Mouse (Mus musculus) heart, embryonic 16.5 days (tissue): ENCODE data around the gene Sulf2. TPM values are rescaled to one million over a fixed set of nuclear protein-coding genes. Genes with fewer than 3 reads are reported as not detected.
"Not testable (repeated sequence)": the region's sequence is repeated elsewhere in the genome, so short reads cannot be mapped to it uniquely, and the experiment has no call there.

ENCODE experiments used
- ATAC-seq: fragments of 200-750 bp; cut with Nextera tagmentation; replicated peaks from 2 replicates; pipeline ENCODE4 v1.8.0; 2017; ENCODE audit warnings: moderate number of reproducible peaks; ENCODE audit not compliant: insufficient read depth, low FRiP score; ENCODE audit errors: extremely low read depth
- H3K27ac ChIP-seq: fragments of 300-500 bp; sonication (generic); 2 replicates; pipeline ENCODE4 v1.5.1; 2014; ENCODE audit warnings: mild to moderate bottlenecking, low read length, control low read depth, moderate library complexity
- H3K27me3 ChIP-seq: fragments of 300-500 bp; sonication (generic); 2 replicates; pipeline ENCODE4 v1.6.1; 2014; ENCODE audit warnings: low read length, mixed read lengths; ENCODE audit not compliant: control insufficient read depth, insufficient read depth
- H3K36me3 ChIP-seq: fragments of 300-500 bp; sonication (generic); 2 replicates; pipeline ENCODE4 v1.6.1; 2014; ENCODE audit not compliant: control insufficient read depth, insufficient read depth
- H3K4me1 ChIP-seq: fragments of 300-500 bp; sonication (generic); 2 replicates; pipeline ENCODE4 v1.6.1; 2014; ENCODE audit warnings: low read length, mixed read lengths; ENCODE audit not compliant: control insufficient read depth, insufficient read depth
- H3K4me2 ChIP-seq: fragments of 300-500 bp; sonication (generic); 2 replicates; pipeline ENCODE4 v1.6.1; 2014; ENCODE audit warnings: low read depth, mild to moderate bottlenecking, control low read depth, low read length
- H3K4me3 ChIP-seq: fragments of 300-500 bp; sonication (generic); 2 replicates; pipeline ENCODE4 v1.5.1; 2014; ENCODE audit warnings: mild to moderate bottlenecking, control low read depth, low read length
- H3K9ac ChIP-seq: fragments of 300-500 bp; sonication (generic); 2 replicates; pipeline ENCODE4 v1.6.1; 2014; ENCODE audit warnings: low read length, control low read depth
- H3K9me3 ChIP-seq: fragments of 300-500 bp; sonication (generic); replicated peaks from 2 replicates; pipeline ENCODE4 v1.6.1; 2016; ENCODE audit warnings: low read length; ENCODE audit not compliant: control insufficient read depth
- WGBS: fragments of 180-500 bp; shearing (Covaris S2); extraction: QIAGEN DNeasy Blood & Tissue Kit; methylation state at CpG from one replicate; pipeline ENCODE4 v1.1.7; 2014; 5-methylcytosine and 5-hydroxymethylcytosine counted together
- polyA plus RNA-seq: library from polyadenylated mRNA; unstranded; fragments of >200 nt; fragmentation: Nextera tagmentation; extraction: Ambion mirVana; gene quantifications from 2 replicates; pipeline ENCODE4 v1.2.1, GENCODE M21; 2015

Sulf2 gene
- polyA plus RNA-seq, 1 experiment from 2014 or later, result 61.8 TPM

DNA sequence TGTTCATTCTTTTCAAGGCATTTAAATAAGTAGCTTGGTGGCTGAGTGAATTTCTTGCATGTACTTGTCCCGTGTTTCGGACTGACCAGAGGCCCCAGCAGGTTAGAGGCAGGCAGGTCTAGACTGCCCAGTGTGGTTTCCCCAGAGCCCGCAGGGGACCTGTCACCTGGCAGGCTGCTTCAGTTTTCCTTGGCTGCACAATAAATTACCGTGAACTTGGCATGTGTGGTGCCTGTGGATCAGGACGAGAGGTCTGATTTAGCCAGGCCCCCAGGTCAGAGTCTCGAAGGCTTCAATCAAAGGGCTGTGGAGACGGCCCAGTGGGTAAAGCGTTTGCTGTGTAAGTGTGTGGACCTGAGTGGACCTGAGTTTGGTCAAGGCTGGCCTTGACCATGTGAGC is 35.4 kb upstream of the Sulf2 start:
- Histone ChIP-seq H3K36me3 (no peaks in the 10 kb centered on the region), H3K4me2 (no peak overlapping the region), H3K27me3 (no peaks in the 10 kb centered on the region), H3K27ac (no peak overlapping the region), H3K4me1 (peaks cover 14% of the 10 kb centered on the region), H3K4me3 (no peak overlapping the region), H3K9me3 (peaks cover 3% of the 10 kb centered on the region; the same call in 1 of the 2 replicates), H3K9ac (no peak overlapping the region)
- ATAC-seq, result no peak
- WGBS, result 71% methylated on average over 8 of the region's 8 CpGs

DNA sequence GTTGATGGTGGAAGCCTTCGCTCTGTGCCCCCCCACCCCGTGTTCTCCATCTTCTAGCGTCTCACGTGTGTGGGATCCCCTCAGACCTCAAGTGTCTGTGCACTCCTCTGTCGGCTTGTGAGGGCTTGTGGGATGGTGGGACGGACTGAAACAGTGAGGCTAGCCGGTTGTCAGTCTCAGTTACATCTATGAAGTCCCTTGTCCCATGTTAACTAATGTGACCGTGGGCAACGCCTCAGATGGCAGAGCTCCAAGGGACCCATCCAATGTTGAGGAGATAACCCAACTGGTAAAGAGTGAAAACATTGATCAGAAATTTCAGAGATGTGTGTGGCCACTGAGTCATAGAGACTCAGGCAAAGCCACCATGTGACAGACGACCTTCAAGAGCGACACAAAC is 33.7 kb upstream of the Sulf2 start:
- H3K9ac ChIP-seq, result no peak overlapping the region
- no peaks in the 10 kb centered on the region for H3K36me3 ChIP-seq
- H3K27ac ChIP-seq, result no peak overlapping the region
- no peak overlapping the region for H3K4me3 ChIP-seq
- H3K4me1 ChIP-seq, result peaks cover 9% of the 10 kb centered on the region
- WGBS, result 94% methylated on average over 11 of the region's 11 CpGs
- no peaks in the 10 kb centered on the region for H3K27me3 ChIP-seq
- no peak for ATAC-seq
- H3K4me2 ChIP-seq, result no peak overlapping the region
- peaks cover 3% of the 10 kb centered on the region; the same call in 1 of the 2 replicates for H3K9me3 ChIP-seq

DNA sequence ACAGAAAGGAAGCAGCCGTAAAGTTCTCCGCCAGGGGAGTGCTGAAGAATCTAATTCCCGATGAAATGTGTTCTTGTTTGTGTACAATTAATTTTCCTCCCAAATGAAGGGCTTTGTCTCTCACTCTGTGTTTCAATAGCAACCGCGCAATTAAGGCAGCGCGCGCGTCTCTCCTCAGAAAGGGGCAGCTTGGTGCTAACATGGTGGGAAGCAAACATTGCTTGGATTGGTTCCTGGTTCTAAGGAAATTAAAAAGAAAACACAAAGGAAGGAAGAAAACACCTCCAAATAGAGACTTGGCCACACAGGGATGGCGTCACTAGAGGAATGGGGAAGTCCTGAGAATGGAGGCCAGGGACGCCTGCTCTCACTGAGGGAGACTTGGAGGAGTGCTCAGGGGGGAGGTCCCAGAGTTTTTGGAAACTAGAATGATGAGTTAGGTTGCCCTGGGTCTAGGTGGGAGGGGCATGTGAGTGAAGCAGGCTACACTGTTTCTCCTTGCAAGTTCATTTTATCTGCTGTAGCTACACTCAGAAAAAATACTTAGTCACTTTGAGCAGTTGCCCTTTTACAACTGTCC is 32.5 kb upstream of the Sulf2 start:
- not testable (repeated sequence) for H3K9me3 ChIP-seq, H3K36me3 ChIP-seq, ATAC-seq, H3K4me2 ChIP-seq, H3K27ac ChIP-seq, H3K4me1 ChIP-seq, H3K27me3 ChIP-seq, H3K9ac ChIP-seq, H3K4me3 ChIP-seq
- WGBS, result 83% methylated on average over 8 of the region's 11 CpGs

DNA sequence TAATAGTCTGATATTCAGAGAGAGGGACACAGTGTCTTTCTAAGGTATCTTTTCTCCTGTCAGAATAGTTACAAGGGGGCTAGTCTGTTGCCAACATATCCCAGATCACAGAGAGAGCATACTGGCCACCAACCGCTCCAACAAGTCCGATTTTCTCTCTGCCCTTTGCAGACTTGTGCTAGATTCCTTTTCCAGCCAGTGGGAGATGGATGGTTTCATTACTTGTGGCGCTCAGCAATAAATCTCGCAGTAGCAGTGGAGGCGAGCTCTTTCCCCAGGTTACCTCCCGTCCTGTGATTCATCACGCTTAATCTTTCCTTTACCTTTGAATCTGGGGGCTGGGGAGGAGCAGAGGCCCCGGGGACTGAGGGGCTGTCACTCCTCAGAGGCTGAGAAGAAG is 31.9 kb upstream of the Sulf2 start:
- H3K27me3 ChIP-seq, H3K9me3 ChIP-seq, H3K4me1 ChIP-seq, ATAC-seq, H3K4me2 ChIP-seq, H3K9ac ChIP-seq, H3K4me3 ChIP-seq, H3K36me3 ChIP-seq: not testable (repeated sequence)
- H3K27ac ChIP-seq, result peak overlapping the region; percentile 13; the same call in 1 of the 2 replicates
- WGBS, result 38% methylated on average over 7 of the region's 8 CpGs

DNA sequence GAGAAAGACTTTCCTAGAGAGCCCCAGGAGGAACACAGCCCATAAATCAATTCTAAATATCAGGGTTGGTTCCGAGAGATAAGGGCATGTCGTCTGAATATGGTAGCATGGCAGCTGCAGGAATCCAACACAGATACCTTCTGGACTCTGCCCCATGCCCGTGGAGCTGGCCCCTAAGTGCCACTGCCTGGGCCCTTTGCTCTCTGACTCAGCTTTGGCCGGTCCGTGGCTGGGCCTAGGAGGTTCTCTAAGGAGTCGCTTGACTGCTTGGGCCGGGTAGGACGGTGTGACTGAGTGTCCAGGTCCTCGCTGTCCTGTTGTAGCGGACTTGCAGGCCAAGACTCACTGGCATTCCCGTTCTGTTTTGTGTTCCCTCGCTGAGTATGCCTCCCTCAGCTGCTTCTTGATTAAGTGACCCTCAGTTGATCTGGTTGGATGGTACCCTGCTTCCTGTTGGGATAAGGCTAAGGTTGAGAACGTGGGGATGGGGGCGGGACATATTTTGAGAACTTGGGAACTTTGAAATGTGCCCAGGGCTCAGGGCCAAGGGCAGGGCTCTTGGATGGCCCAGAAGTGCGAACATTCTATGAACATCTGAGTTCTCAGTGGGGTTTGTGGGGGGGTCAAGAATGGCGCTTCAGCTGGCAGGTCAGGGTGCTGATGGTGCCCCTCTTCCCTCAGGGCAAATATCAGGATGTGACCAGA is 30.9 kb upstream of the Sulf2 start:
- Histone ChIP-seq H3K4me1 (peaks cover 9% of the 10 kb centered on the region), H3K9me3 (no peaks in the 10 kb centered on the region; the same call in 1 of the 2 replicates), H3K27ac (peak overlapping the region; percentile 13; the same call in 1 of the 2 replicates), H3K4me3 (no peak overlapping the region), H3K9ac (no peak overlapping the region), H3K4me2 (no peak overlapping the region), H3K36me3 (no peaks in the 10 kb centered on the region), H3K27me3 (no peaks in the 10 kb centered on the region)
- 0 out of 2 replicates have a peak, but pooled peaks have one; percentile 10 for ATAC-seq
- WGBS, result 71% methylated on average over 16 of the region's 16 CpGs

DNA sequence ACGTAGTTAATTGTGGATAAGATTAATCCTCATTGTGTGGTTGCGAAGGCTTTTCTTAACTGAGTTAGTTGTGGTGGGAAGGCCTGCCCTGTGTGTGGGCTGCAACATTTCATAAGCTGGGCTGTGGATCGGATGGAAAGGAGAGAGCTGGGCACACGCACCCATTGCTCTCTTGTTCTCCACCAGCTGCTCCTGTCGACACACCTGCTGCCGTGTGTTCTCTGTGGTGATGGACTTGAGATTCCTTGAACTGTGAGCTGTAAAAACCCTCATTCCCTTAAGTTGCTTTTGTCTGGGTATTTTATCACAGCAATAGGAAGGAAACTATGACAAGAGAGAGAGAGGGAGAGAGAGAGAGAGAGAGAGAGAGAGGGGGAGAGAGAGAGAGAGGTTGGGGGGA is 30.3 kb upstream of the Sulf2 start:
- H3K9ac ChIP-seq, result no peak overlapping the region
- WGBS, result 84% methylated on average over 6 of the region's 6 CpGs

DNA sequence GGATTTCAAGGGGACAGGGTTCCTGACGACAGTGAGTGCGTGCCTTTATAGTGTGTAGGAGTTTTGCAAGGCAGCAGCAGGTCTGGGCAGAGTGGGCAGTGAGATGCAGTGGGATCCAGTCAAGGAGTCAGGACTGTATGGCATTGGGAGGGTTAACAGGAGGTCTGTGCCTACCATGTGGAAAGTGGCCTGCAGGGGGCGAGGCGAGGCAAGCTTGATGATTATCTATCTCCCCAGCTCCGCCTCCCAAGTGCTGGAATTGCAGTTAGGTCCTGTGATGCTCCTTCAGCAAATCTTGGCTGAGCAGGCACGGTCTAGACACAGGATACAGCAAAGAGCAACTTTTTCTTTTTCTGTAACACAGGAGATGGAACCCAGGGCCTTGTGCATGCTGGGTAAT is 29.0 kb upstream of the Sulf2 start:
- no peak overlapping the region for H3K4me2 ChIP-seq
- H3K4me1 ChIP-seq, result peaks cover 28% of the 10 kb centered on the region
- H3K9me3 ChIP-seq, result no peaks in the 10 kb centered on the region; the same call in 1 of the 2 replicates
- WGBS, result 56% methylated on average over 6 of the region's 6 CpGs
- H3K27me3 ChIP-seq, result no peaks in the 10 kb centered on the region
- ATAC-seq, result no peak
- H3K9ac ChIP-seq, result no peak overlapping the region
- no peaks in the 10 kb centered on the region for H3K36me3 ChIP-seq
- no peak overlapping the region for H3K27ac ChIP-seq
- no peak overlapping the region for H3K4me3 ChIP-seq

More for the DNA sequence above, 30.3 kb upstream of the Sulf2 start:
- Histone ChIP-seq H3K27ac (no peak overlapping the region), H3K36me3 (no peaks in the 10 kb centered on the region), H3K9me3 (no peaks in the 10 kb centered on the region; the same call in 1 of the 2 replicates), H3K27me3 (no peaks in the 10 kb centered on the region), H3K4me3 (no peak overlapping the region), H3K4me1 (peaks cover 14% of the 10 kb centered on the region), H3K4me2 (no peak overlapping the region)
- no peak for ATAC-seq

DNA sequence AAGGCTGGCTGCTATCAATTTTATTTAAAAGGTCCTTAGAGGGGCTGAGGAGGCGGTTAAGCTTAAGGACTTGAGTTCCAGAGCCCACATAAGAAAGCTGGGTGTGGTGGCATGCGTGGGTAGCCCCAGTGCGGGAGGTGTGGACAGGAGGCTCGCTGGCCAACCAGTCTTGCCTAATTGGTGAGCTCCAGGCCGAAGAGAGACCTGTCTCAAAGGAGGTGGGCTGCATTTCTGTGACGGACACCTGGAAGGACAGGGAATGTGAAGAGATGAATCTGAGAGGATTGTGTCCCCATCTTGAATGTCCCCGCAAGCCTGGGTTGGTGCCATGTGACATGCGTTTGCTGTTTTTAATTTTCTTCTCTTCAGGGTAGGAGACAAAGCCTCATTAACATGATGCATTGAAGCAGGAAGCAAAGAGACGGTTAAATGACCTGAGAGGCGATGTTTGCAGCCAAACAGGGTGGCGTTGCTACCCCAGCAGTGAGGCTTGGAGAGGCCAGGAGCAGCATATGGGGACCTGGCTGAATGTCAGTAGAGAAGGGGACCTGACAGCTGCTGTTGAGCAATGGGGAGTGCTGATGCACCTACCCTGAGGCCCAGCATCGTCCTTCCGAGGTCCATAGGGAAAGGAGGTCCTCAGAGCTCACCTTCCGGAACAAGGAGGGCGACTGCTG is 26.7 kb upstream of the Sulf2 start:
- Histone ChIP-seq H3K27ac (no peak overlapping the region), H3K36me3 (no peaks in the 10 kb centered on the region), H3K9me3 (no peaks in the 10 kb centered on the region; the same call in 1 of the 2 replicates), H3K9ac (no peak overlapping the region), H3K27me3 (no peaks in the 10 kb centered on the region), H3K4me3 (no peak overlapping the region), H3K4me2 (no peak overlapping the region), H3K4me1 (peaks cover 39% of the 10 kb centered on the region)
- ATAC-seq, result no peak
- 86% methylated on average over 15 of the region's 15 CpGs for WGBS
